Comparison of ENCODE assay signal across 10 mouse cellular contexts in genomic region chr13:99765965-99766364, GRCm38 (mm10).
DNase-seq lines count a peak whose midpoint lies in the region; ATAC-seq and TF ChIP-seq lines count a peak whose summit lies in the region.
"Had no signal": no experiment of that assay in that cellular context is flagged by ENCODE, and none has a peak within 500 bp of the region (broad histone marks: within the 10 kb centered on the region; RNA-seq: fewer than 3 reads in every experiment).

No protein-coding gene starts in this region.

- no peak overlapping the region for H3K4me2 ChIP-seq in heart, embryonic 14.5 days (ENCODE audit: low read length)
- no peak overlapping the region for H3K4me2 ChIP-seq in lung, embryonic 14.5 days
- no peak overlapping the region for H3K4me2 ChIP-seq in midbrain, embryonic 13.5 days (replicated peaks)
- no peak overlapping the region for H3K4me2 ChIP-seq in hindbrain, embryonic 16.5 days (ENCODE audit: low read length)

- peak; percentile 30 to 34 for DNase-seq in cerebellum, postnatal 10 days
- no peak for DNase-seq in cerebellum, postnatal 4 days (ENCODE audit: low spot score in 2 of 2)
- peak; percentile 18 for DNase-seq in adipocyte (ENCODE audit: low spot score)
- DNase-seq in lung, embryonic 14.5 days: peak; percentile 71
- no peak for DNase-seq in kidney, postnatal 10 days
- DNase-seq: adrenal gland, adult 8-10 months; kidney, adult 11 months had no signal

- no peaks in the 10 kb centered on the region for H3K36me3 ChIP-seq in heart, embryonic 14.5 days (ENCODE audit: control insufficient read depth, insufficient read depth, low read length)
- H3K36me3 ChIP-seq in lung, embryonic 14.5 days (ENCODE audit: insufficient read depth): no peaks in the 10 kb centered on the region
- no peaks in the 10 kb centered on the region for H3K36me3 ChIP-seq in midbrain, embryonic 13.5 days
- H3K36me3 ChIP-seq in hindbrain, embryonic 16.5 days (ENCODE audit: control insufficient read depth, insufficient read depth, low read length): no peaks in the 10 kb centered on the region

- H3K4me3 ChIP-seq in heart, embryonic 14.5 days (ENCODE audit: control insufficient read depth in 1 of 2, insufficient read depth in 1 of 2, low read depth in 1 of 2, low read length in 2 of 2): no peak overlapping the region
- no peak overlapping the region for H3K4me3 ChIP-seq in lung, embryonic 14.5 days (ENCODE audit: low read depth, low read length)
- H3K4me3 ChIP-seq in midbrain, embryonic 13.5 days (replicated peaks): no peak overlapping the region
- H3K4me3 ChIP-seq in hindbrain, embryonic 16.5 days (ENCODE audit: low read length): no peak overlapping the region

- peak overlapping the region; percentile 27 to 37; a peak in 1 of 4 replicates for H3K27ac ChIP-seq in heart, embryonic 14.5 days (replicated peaks in 1 of 2; ENCODE audit: control insufficient read depth in 1 of 2, insufficient read depth in 1 of 2, low read depth in 2 of 2, low read length in 2 of 2)
- H3K27ac ChIP-seq in lung, embryonic 14.5 days (ENCODE audit: low read depth): no peak overlapping the region
- H3K27ac ChIP-seq in midbrain, embryonic 13.5 days: no peak overlapping the region
- H3K27ac ChIP-seq in hindbrain, embryonic 16.5 days (ENCODE audit: low read depth, low read length): no peak overlapping the region

- no peaks in the 10 kb centered on the region for H3K9me3 ChIP-seq in heart, embryonic 14.5 days (ENCODE audit: control insufficient read depth, low read length)
- H3K9me3 ChIP-seq in lung, embryonic 14.5 days (ENCODE audit: low read depth, low read length): no peaks in the 10 kb centered on the region
- H3K9me3 ChIP-seq in midbrain, embryonic 13.5 days: no peaks in the 10 kb centered on the region
- H3K9me3 ChIP-seq in hindbrain, embryonic 16.5 days (ENCODE audit: control insufficient read depth, low read length): no peaks in the 10 kb centered on the region

- no peak for TF ChIP-seq CTCF in lung, embryonic 14.5 days (IDR thresholded peaks at IDR 0.05; ENCODE audit: low read depth)

- 19% methylated on average over 5 of the region's 5 CpGs for WGBS in heart, embryonic 14.5 days
- 18% methylated on average over 5 of the region's 5 CpGs for WGBS in lung, embryonic 14.5 days
- 56% methylated on average over 5 of the region's 5 CpGs for WGBS in midbrain, embryonic 13.5 days
- 54% methylated on average over 5 of the region's 5 CpGs for WGBS in hindbrain, embryonic 16.5 days

- peaks cover 12 to 26% of the 10 kb centered on the region in 2 experiments for H3K4me1 ChIP-seq in heart, embryonic 14.5 days (ENCODE audit: control insufficient read depth in 2 of 2, insufficient read depth in 2 of 2, low read length in 2 of 2)
- no peaks in the 10 kb centered on the region for H3K4me1 ChIP-seq in lung, embryonic 14.5 days (ENCODE audit: insufficient read depth)
- H3K4me1 ChIP-seq in midbrain, embryonic 13.5 days (replicated peaks): peaks cover 21% of the 10 kb centered on the region
- peaks cover 7% of the 10 kb centered on the region; the same call in 1 of the 2 replicates for H3K4me1 ChIP-seq in hindbrain, embryonic 16.5 days (ENCODE audit: control insufficient read depth, insufficient read depth, low read depth, low read length)

- H3K27me3 ChIP-seq in heart, embryonic 14.5 days (ENCODE audit: control insufficient read depth, insufficient read depth, low read length): no peaks in the 10 kb centered on the region
- H3K27me3 ChIP-seq in lung, embryonic 14.5 days (ENCODE audit: insufficient read depth, low read length): no peaks in the 10 kb centered on the region
- no peaks in the 10 kb centered on the region for H3K27me3 ChIP-seq in midbrain, embryonic 13.5 days
- no peaks in the 10 kb centered on the region for H3K27me3 ChIP-seq in hindbrain, embryonic 16.5 days (replicated peaks; ENCODE audit: control insufficient read depth, insufficient read depth, low read length)

- no peak overlapping the region for H3K9ac ChIP-seq in heart, embryonic 14.5 days (ENCODE audit: low read length)
- H3K9ac ChIP-seq in lung, embryonic 14.5 days: no peak overlapping the region
- H3K9ac ChIP-seq in midbrain, embryonic 13.5 days (replicated peaks): no peak overlapping the region
- H3K9ac ChIP-seq in hindbrain, embryonic 16.5 days (ENCODE audit: low read depth, low read length): no peak overlapping the region

- 0 out of 2 replicates have a peak, but pooled peaks have one; percentile 62 for ATAC-seq in heart, embryonic 14.5 days (ENCODE audit: insufficient number of reproducible peaks, insufficient read depth, low FRiP score, low read depth)
- ATAC-seq in lung, embryonic 14.5 days (ENCODE audit: insufficient read depth): 0 out of 2 replicates have a peak, but pooled peaks have one; percentile 31
- ATAC-seq in midbrain, embryonic 13.5 days: no peak
- ATAC-seq in hindbrain, embryonic 16.5 days: no peak

Comparison
In these comparisons a context has a peak if more than half of its experiments do, and no peak if none do; other contexts are left out.
1. DNase-seq: peak in cerebellum, postnatal 10 days (2 of 2), adipocyte (single experiment) and lung, embryonic 14.5 days (single experiment); none in cerebellum, postnatal 4 days (0 of 2) and kidney, postnatal 10 days (single experiment).
2. ATAC-seq: peak in heart, embryonic 14.5 days (single experiment) and lung, embryonic 14.5 days (single experiment); none in midbrain, embryonic 13.5 days (single experiment) and hindbrain, embryonic 16.5 days (single experiment).
3. H3K27ac ChIP-seq: peak in heart, embryonic 14.5 days (2 of 2); none in lung, embryonic 14.5 days (single experiment), midbrain, embryonic 13.5 days (single experiment) and hindbrain, embryonic 16.5 days (single experiment).